Mouse (Mus musculus) ES-E14 (cell line): ENCODE data around the gene Wdr6.

Experiments
- CHD2 ChIP-seq: IDR thresholded peaks from 2 replicates; pipeline ENCODE4 v1.6.1; 2014; ENCODE audit warnings: mild to moderate bottlenecking, low read depth, low read length, inconsistent platforms
- MAFK ChIP-seq: IDR thresholded peaks from 2 replicates; pipeline ENCODE4 v1.6.1; 2014; ENCODE audit warnings: mild to moderate bottlenecking, low read depth, low read length, inconsistent platforms; ENCODE audit not compliant: insufficient read depth
- ZNF384 ChIP-seq: IDR thresholded peaks from 2 replicates; pipeline ENCODE4 v1.6.1; 2012; ENCODE audit warnings: low read depth, low read length, inconsistent platforms

- no peak for TF ChIP-seq ZNF384
- no peak for TF ChIP-seq CHD2
- no peak for TF ChIP-seq MAFK
These were observed 18.2 kb downstream of the Wdr6 start, which contains the start of gene Impdh2 for GRCm38 (mm10) chr9:108560227-108560841.
